Mouse (Mus musculus) limb, embryonic 11.5 days (tissue): ENCODE results near the gene Rabac1. TPM values are rescaled to one million over a fixed set of nuclear protein-coding genes. Genes with fewer than 3 reads are reported as not detected.

ENCODE experiments used
- ATAC-seq: fragments of 200-750 bp; cut with Nextera tagmentation; 2 replicates; pipeline ENCODE4 v1.8.0; 2017; ENCODE audit warnings: low read depth; ENCODE audit not compliant: insufficient number of reproducible peaks, low FRiP score, low TSS enrichment
- DNase-seq: peaks from one replicate; pipeline ENCODE4 v3.0.0-alpha.2; 2015; ENCODE audit warnings: low spot score
- H3K27ac ChIP-seq: fragments of 300-500 bp; sonication (generic); replicated peaks from 2 replicates; pipeline ENCODE4 v1.5.1; 2014; ENCODE audit warnings: low read depth, mild to moderate bottlenecking, low read length
- H3K27me3 ChIP-seq: fragments of 300-500 bp; sonication (generic); 2 replicates; pipeline ENCODE4 v1.6.1; 2014; ENCODE audit warnings: mild to moderate bottlenecking, low read length, mixed read lengths; ENCODE audit not compliant: control insufficient read depth, insufficient read depth
- H3K36me3 ChIP-seq: fragments of 300-500 bp; sonication (generic); 2 replicates; pipeline ENCODE4 v1.6.1; 2014; ENCODE audit warnings: mild to moderate bottlenecking, low read length, moderate library complexity, mixed read lengths; ENCODE audit not compliant: control insufficient read depth, insufficient read depth
- H3K4me1 ChIP-seq: fragments of 300-500 bp; sonication (generic); 2 replicates; pipeline ENCODE4 v1.6.1; 2014; ENCODE audit warnings: low read length, mixed read lengths; ENCODE audit not compliant: control insufficient read depth, insufficient read depth
- H3K4me2 ChIP-seq: fragments of 300-500 bp; sonication (generic); 2 replicates; pipeline ENCODE4 v1.6.1; 2014; ENCODE audit warnings: low read depth, mild to moderate bottlenecking, moderate library complexity; ENCODE audit not compliant: severe bottlenecking
- H3K4me3 ChIP-seq: fragments of 300-500 bp; sonication (generic); 2 replicates; pipeline ENCODE4 v1.5.1; 2014; ENCODE audit warnings: low read depth, low read length
- H3K9ac ChIP-seq: fragments of 300-500 bp; sonication (generic); 2 replicates; pipeline ENCODE4 v1.6.1; 2014; ENCODE audit warnings: mild to moderate bottlenecking, low read length
- H3K9me3 ChIP-seq: fragments of 300-500 bp; sonication (generic); 2 replicates; pipeline ENCODE4 v1.6.1; 2016; ENCODE audit warnings: low read length; ENCODE audit not compliant: control insufficient read depth
- WGBS: fragments of 180-500 bp; shearing (Covaris S2); extraction: QIAGEN DNeasy Blood & Tissue Kit; methylation state at CpG from one replicate; pipeline ENCODE4 v1.1.7; 2014; 5-methylcytosine and 5-hydroxymethylcytosine counted together
- polyA plus RNA-seq: library from polyadenylated mRNA; unstranded; fragments of >200 nt; fragmentation: Nextera tagmentation; extraction: Ambion mirVana; gene quantifications from 2 replicates; pipeline ENCODE4 v1.2.1, GENCODE M21; 2014

Gene Rabac1
- polyA plus RNA-seq, 1 experiment from 2014 or later = 78.1 TPM

DNA sequence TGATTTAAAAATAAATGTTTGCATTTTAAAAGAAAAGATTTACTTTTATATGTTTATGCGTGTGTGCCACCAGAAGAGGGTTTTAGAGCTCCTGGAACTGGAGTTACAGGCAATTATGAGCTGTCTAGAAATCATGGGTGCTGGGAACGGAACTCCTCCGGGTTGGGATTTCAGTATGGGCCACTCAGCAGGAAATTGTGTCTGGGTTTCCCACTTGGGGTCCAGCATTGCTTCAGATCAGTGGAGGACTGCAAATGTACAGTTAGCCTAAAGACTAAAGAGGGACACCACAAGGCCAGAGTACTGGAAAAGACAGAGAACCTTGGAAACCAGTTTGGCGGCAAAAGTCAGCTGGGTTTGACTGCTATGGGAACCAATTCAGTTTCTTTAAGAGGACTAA is 654 bp upstream of the Rabac1 start:
- Histone ChIP-seq H3K4me2 (no peak overlapping the region), H3K9ac (no peak overlapping the region), H3K9me3 (no peaks in the 10 kb centered on the region), H3K4me3 (no peak overlapping the region), H3K4me1 (no peaks in the 10 kb centered on the region), H3K27ac (no peak overlapping the region), H3K36me3 (no peaks in the 10 kb centered on the region), H3K27me3 (no peaks in the 10 kb centered on the region)
- DNase-seq = no peak
- 81% methylated on average over 4 of the region's 4 CpGs for WGBS
- ATAC-seq = no peak

DNA sequence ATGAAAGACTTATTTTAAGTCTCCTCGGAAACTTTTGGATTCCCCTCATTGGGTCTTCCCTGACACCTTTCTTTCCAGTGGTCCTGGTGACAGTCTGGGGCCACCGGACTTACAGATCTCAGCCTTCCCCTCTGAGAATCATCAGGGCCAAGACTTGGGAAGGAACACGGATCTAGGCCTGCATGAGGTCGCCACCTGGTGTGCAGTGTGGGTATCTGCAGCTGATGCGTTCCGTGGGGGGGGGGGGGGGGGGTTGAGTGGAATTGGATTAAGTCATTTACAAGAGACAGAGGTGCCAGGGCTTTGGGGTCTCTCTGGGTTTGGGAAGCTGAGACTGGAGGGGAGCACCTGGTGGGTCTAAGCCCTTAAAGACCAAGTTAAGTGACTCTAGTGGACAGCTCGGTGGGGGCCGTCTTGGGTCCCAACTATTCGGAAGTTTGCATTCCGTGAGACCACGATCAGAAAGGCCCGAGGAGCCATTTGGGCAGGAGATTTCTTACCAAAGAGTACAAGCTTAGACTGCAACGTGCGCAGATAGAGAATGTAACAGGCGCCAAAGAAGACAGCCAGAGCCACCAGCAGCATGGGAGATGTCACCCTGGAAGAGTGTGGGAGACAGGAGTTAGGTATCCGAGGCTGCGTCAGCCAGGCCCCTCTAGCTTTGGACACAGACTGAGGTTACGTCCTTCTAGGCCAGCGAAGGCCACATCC is 1.1 kb downstream of the Rabac1 start:
- Histone ChIP-seq H3K4me2 (peak overlapping the region; percentile 84), H3K9ac (0 out of 2 replicates have a peak overlapping the region, but pooled peaks have one; percentile 68), H3K27me3 (no peaks in the 10 kb centered on the region), H3K36me3 (no peaks in the 10 kb centered on the region), H3K4me3 (peak overlapping the region; percentile 72), H3K4me1 (no peaks in the 10 kb centered on the region), H3K9me3 (no peaks in the 10 kb centered on the region), H3K27ac (no peak overlapping the region)
- ATAC-seq (no peak), DNase-seq (peak; percentile 60)
- 15% methylated on average over 19 of the region's 19 CpGs for WGBS

DNA sequence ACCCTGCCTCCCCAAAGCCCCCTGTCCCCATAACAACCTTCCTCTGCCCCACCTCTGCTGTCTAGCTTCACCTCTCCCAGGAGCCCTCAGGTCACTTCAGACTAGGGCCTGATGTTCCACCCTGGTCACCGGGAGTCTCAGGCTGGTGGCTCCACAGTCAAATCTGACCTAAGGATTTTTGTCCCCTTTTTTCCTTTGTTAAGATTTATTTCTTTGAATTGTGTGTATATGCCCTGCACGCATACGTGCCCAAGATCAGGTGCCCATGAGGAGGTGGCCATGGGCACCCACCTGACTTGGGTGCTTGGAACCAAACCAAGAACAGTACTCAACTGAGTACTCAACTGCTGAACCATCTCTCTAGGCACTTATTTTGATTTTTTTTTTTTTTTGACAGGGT is 2.2 kb downstream of the Rabac1 start:
- WGBS = 91% methylated on average over 3 of the region's 3 CpGs
- no peak overlapping the region for H3K9ac ChIP-seq

DNA sequence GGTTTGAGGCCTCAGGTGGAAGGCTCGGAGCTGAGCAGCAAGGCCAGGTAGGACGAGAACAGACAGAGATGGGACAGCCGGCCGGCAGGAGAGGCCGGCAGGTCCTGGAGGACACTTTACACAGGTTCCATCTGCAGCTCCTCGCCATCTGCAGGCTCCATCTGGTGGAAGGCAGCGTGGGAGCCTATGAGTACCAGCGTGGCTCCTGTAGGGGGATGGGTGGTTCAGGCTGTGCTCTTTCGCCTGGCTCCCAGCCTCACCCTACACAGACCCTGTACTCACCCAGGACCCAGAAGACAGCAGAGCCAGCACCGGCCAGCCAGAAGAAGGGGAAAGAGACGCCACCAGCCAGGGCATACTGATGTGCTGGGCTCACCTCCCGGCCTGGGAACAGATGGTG is 2.7 kb downstream of the Rabac1 start:
- Histone ChIP-seq H3K27ac (no peak overlapping the region), H3K36me3 (no peaks in the 10 kb centered on the region), H3K27me3 (no peaks in the 10 kb centered on the region), H3K4me2 (no peak overlapping the region), H3K9me3 (no peaks in the 10 kb centered on the region), H3K4me1 (no peaks in the 10 kb centered on the region), H3K9ac (no peak overlapping the region), H3K4me3 (no peak overlapping the region)
- no peak for DNase-seq
- WGBS = 74% methylated on average over 12 of the region's 12 CpGs
- no peak for ATAC-seq

More for the DNA sequence above, 2.2 kb downstream of the Rabac1 start:
- Histone ChIP-seq H3K4me2 (no peak overlapping the region), H3K4me1 (no peaks in the 10 kb centered on the region), H3K9me3 (no peaks in the 10 kb centered on the region), H3K4me3 (no peak overlapping the region), H3K36me3 (no peaks in the 10 kb centered on the region), H3K27me3 (no peaks in the 10 kb centered on the region), H3K27ac (no peak overlapping the region)
- DNase-seq (no peak), ATAC-seq (no peak)

DNA sequence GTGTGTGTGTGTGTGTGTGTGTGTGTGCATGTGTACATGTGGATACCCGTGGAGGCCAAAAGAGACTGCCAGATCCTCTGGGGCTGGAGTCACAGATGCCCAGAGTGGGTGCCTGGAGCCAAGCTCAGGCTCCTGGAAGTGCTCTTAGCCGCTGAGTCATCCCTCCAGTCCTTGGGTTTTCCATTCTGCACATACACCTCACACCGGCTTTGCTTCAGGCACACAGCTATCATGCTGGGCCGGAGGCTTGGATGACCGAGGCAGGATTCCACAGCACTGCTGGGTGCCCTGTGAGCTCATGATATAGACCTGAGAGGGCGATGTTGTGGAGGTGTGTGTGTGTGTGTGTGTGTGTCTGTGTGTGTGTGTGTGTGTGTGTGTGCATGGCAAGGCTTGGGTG is 4.1 kb downstream of the Rabac1 start:
- no peaks in the 10 kb centered on the region for H3K27me3 ChIP-seq
- no peak overlapping the region for H3K9ac ChIP-seq
- H3K9me3 ChIP-seq = no peaks in the 10 kb centered on the region
- H3K27ac ChIP-seq = no peak overlapping the region
- H3K4me3 ChIP-seq = no peak overlapping the region
- ATAC-seq (no peak), DNase-seq (no peak)
- WGBS = 71% methylated on average over 6 of the region's 6 CpGs
- no peaks in the 10 kb centered on the region for H3K4me1 ChIP-seq
- no peaks in the 10 kb centered on the region for H3K36me3 ChIP-seq
- H3K4me2 ChIP-seq = no peak overlapping the region

DNA sequence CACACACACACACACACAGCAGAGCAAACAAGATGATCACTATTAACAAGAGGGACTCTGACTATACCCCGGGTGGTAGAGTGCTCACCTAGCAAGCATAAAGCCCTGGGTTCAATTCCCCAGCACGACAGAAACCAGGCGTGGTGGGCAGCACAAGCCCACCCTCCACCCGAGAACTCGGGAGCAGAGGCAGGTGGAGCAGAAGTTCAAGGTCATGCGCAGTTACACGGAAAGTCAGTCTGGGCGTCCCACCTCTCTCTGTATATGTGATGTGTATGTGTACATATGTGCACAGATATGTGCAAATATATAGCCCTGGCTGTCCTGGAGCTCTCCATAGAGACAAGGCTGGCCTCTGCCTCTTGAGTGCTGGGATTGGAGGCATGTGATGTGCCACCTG is 4.6 kb downstream of the Rabac1 start:
- H3K4me1 ChIP-seq = no peaks in the 10 kb centered on the region
- no peaks in the 10 kb centered on the region for H3K27me3 ChIP-seq
- H3K4me3 ChIP-seq = no peak overlapping the region
- H3K27ac ChIP-seq = no peak overlapping the region
- DNase-seq = no peak
- H3K4me2 ChIP-seq = no peak overlapping the region
- H3K9me3 ChIP-seq = no peaks in the 10 kb centered on the region
- WGBS = 85% methylated on average over 8 of the region's 8 CpGs
- no peak for ATAC-seq
- no peak overlapping the region for H3K9ac ChIP-seq
- no peaks in the 10 kb centered on the region for H3K36me3 ChIP-seq

DNA sequence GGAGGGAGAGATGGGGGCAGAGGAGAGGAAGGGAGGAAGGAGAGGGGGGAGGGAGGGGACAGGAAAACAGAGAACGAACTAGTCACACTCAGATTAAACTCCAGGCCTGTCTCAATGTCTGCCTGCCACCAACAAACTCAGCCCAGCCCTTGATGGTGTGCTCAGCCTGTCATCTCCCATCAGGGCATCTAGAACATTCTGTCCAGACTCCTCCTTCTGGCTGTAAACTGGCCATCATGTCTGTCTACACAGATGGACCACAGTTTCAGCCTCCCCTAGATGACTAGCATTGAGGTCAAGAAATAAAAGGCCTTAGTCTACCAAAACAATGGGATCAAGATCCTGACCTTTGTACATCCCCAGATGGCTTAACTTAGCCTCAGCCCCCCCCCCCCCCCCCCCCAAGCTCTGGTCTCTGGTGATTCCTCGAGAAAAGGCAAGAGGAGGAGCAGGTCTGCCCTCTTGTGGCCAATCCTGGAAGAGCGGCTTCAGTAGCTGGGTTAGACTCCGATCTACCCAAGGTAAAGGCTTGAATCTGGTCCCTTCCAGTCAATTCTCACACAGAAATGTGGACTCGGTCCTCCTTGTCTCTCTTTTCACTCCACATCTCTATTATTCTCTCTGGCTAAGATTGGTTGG is 7.5 kb downstream of the Rabac1 start:
- no peak overlapping the region for H3K27ac ChIP-seq

DNA sequence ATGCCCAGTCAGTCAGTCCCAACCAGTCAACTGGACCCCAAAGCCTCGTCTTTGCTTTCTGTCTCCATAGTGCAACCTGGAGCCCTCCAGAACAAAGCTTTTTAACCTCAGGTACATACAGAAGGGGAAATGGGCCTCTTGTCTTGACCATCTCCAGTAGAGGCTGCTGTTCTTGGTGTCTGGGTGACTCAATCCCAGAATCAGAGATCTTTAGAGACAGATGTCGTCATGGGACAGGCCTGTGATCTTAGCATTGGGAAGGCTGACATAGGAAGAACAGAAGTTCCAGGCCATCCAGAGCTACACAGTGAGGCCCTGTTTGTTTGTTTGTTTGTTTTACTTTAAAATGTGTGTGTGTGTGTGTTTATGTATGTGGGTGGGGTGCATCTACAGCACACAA is 8.3 kb downstream of the Rabac1 start:
- ATAC-seq = no peak
- Histone ChIP-seq H3K4me1 (no peaks in the 10 kb centered on the region), H3K27me3 (no peaks in the 10 kb centered on the region)

More for the DNA sequence above, 7.5 kb downstream of the Rabac1 start:
- H3K27me3 ChIP-seq = no peaks in the 10 kb centered on the region
- 11% methylated on average over 4 of the region's 5 CpGs for WGBS
- DNase-seq (peak; percentile 90), ATAC-seq (no peak)
- no peak overlapping the region for H3K9ac ChIP-seq
- H3K4me3 ChIP-seq = no peak overlapping the region
- no peaks in the 10 kb centered on the region for H3K4me1 ChIP-seq
- no peaks in the 10 kb centered on the region for H3K36me3 ChIP-seq
- H3K9me3 ChIP-seq = no peaks in the 10 kb centered on the region
- no peak overlapping the region for H3K4me2 ChIP-seq

More for the DNA sequence above, 8.3 kb downstream of the Rabac1 start:
- no peak for DNase-seq
- WGBS = 66% methylated on average over 2 of the region's 2 CpGs
- Histone ChIP-seq H3K9me3 (no peaks in the 10 kb centered on the region), H3K27ac (no peak overlapping the region), H3K4me2 (no peak overlapping the region), H3K4me3 (no peak overlapping the region), H3K36me3 (no peaks in the 10 kb centered on the region), H3K9ac (no peak overlapping the region)
